19 mouse cellular contexts compared by ENCODE assay signal in the genomic region with DNA sequence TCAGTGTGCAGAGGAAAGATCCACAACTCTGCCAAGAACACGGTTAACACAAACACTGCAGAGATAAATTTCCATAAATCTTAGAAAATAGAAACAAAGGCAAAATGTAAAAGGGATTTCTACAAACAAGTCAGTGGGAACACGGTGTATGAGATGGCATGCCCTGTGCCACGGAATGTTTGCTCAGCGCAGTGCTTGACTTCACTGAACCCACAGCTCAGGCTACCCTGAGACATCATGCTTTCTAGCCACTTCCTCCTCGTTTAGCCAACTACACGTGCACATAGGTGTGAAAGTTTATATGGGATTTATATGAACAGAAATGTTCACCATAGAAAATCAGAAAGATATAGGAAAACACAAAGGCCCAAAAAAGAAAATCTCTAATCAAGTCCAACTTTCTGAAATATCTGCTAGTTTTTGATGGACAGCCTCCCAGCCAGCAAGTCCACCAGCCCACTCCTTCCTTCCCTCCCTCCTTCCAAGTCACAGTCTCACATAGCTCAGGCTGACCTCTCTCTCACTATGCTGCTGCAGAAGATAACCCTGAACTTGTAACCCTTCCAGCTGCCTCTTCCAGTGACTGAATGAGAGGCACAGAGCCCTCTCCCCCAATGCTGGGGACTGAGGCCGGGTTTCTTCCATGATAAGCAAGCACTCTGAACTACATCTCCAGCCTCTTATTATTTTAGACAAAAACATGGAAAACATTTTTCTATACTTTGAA.
DNase-seq lines count a peak whose midpoint lies in the region; ATAC-seq and TF ChIP-seq lines count a peak whose summit lies in the region.
"Had no signal": no experiment of that assay in that cellular context is flagged by ENCODE, and none has a peak within 500 bp of the region (broad histone marks: within the 10 kb centered on the region; RNA-seq: fewer than 3 reads in every experiment).

No protein-coding gene starts in this region.

- no peak for TF ChIP-seq POLR2A in thymus, adult 2 months (IDR thresholded peaks at IDR 0.05; ENCODE audit: control insufficient read depth, extremely low read depth, insufficient read depth, low read length, poor library complexity)

- H3K27ac ChIP-seq in heart, embryonic 15.5 days = peak overlapping the region; percentile 17
- H3K27ac ChIP-seq in lung, embryonic 14.5 days (ENCODE audit: low read depth) = no peak overlapping the region
- peak overlapping the region; percentile 50 for H3K27ac ChIP-seq in thymus, adult 2 months (ENCODE audit: control insufficient read depth, insufficient read depth, low read length)
- H3K27ac ChIP-seq: forebrain, embryonic 13.5 days; limb, embryonic 10.5 days; liver, embryonic 12.5 days had no signal

- no peak for TF ChIP-seq CTCF in lung, embryonic 14.5 days (IDR thresholded peaks at IDR 0.05; ENCODE audit: low read depth)
- no peak for TF ChIP-seq CTCF in thymus, adult 2 months (IDR thresholded peaks at IDR 0.05; ENCODE audit: borderline replicate concordance, control insufficient read depth, extremely low read depth, insufficient read depth, low read length, poor library complexity)

- H3K36me3 ChIP-seq in heart, embryonic 15.5 days = no peaks in the 10 kb centered on the region
- no peaks in the 10 kb centered on the region for H3K36me3 ChIP-seq in lung, embryonic 14.5 days (ENCODE audit: insufficient read depth)
- no peaks in the 10 kb centered on the region for H3K36me3 ChIP-seq in thymus, adult 2 months (ENCODE audit: control insufficient read depth, insufficient read depth, low read length)
- H3K36me3 ChIP-seq: hindbrain, embryonic 13.5 days; intestine, embryonic 15.5 days; limb, embryonic 10.5 days; liver, embryonic 12.5 days had no signal

- WGBS in heart, embryonic 15.5 days = 49% methylated on average over 7 of the region's 7 CpGs
- 11% methylated on average over 7 of the region's 7 CpGs for WGBS in lung, embryonic 14.5 days
- 47% methylated on average over 7 of the region's 7 CpGs for WGBS in thymus, adult 2 months

- no peaks in the 10 kb centered on the region for H3K27me3 ChIP-seq in heart, embryonic 15.5 days
- no peaks in the 10 kb centered on the region for H3K27me3 ChIP-seq in lung, embryonic 14.5 days (ENCODE audit: insufficient read depth, low read length)
- no peaks in the 10 kb centered on the region for H3K27me3 ChIP-seq in thymus, adult 2 months (ENCODE audit: control insufficient read depth, insufficient read depth, low read length)
- H3K27me3 ChIP-seq: forebrain, embryonic 13.5 days; hindbrain, embryonic 13.5 days; intestine, embryonic 15.5 days; liver, embryonic 12.5 days had no signal

- no peak overlapping the region for H3K9ac ChIP-seq in heart, embryonic 15.5 days
- no peak overlapping the region for H3K9ac ChIP-seq in lung, embryonic 14.5 days
- H3K9ac ChIP-seq: forebrain, embryonic 13.5 days; hindbrain, embryonic 13.5 days; intestine, embryonic 15.5 days; liver, embryonic 12.5 days had no signal

- H3K4me1 ChIP-seq in heart, embryonic 15.5 days (replicated peaks) = peaks cover 15% of the 10 kb centered on the region
- H3K4me1 ChIP-seq in lung, embryonic 14.5 days (ENCODE audit: insufficient read depth) = peaks cover 12% of the 10 kb centered on the region
- peaks cover 22% of the 10 kb centered on the region for H3K4me1 ChIP-seq in thymus, adult 2 months (replicated peaks; ENCODE audit: control insufficient read depth, insufficient read depth, low read length)

- peak; percentile 58; the same call in 1 of the 2 replicates for ATAC-seq in heart, embryonic 15.5 days (replicated peaks; ENCODE audit: insufficient number of reproducible peaks, insufficient read depth, low FRiP score, low read depth)
- ATAC-seq in lung, embryonic 14.5 days (ENCODE audit: insufficient read depth) = peak; percentile 41; the same call in 1 of the 2 replicates
- ATAC-seq: forebrain, embryonic 13.5 days; intestine, embryonic 15.5 days; liver, embryonic 12.5 days had no signal

- H3K4me2 ChIP-seq in heart, embryonic 15.5 days = no peak overlapping the region
- H3K4me2 ChIP-seq in lung, embryonic 14.5 days = no peak overlapping the region
- H3K4me2 ChIP-seq: forebrain, embryonic 13.5 days; hindbrain, embryonic 13.5 days; intestine, embryonic 15.5 days; liver, embryonic 12.5 days had no signal

- H3K4me3 ChIP-seq in heart, embryonic 15.5 days = no peak overlapping the region
- no peak overlapping the region for H3K4me3 ChIP-seq in lung, embryonic 14.5 days (ENCODE audit: low read depth, low read length)
- H3K4me3 ChIP-seq in thymus, adult 2 months (ENCODE audit: control insufficient read depth, insufficient read depth, low read length) = no peak overlapping the region
- H3K4me3 ChIP-seq: forebrain, embryonic 13.5 days; hindbrain, embryonic 13.5 days; intestine, embryonic 15.5 days; limb, embryonic 10.5 days; liver, embryonic 12.5 days had no signal

- H3K9me3 ChIP-seq in heart, embryonic 15.5 days (replicated peaks) = no peaks in the 10 kb centered on the region
- H3K9me3 ChIP-seq in lung, embryonic 14.5 days (ENCODE audit: low read depth, low read length) = no peaks in the 10 kb centered on the region
- H3K9me3 ChIP-seq: forebrain, embryonic 13.5 days; hindbrain, embryonic 13.5 days; intestine, embryonic 15.5 days; limb, embryonic 10.5 days; liver, embryonic 12.5 days had no signal

- no peak for DNase-seq in heart, adult 11 months
- DNase-seq in lung, embryonic 14.5 days = peak; percentile 37
- DNase-seq in lung, postnatal 14 days = no peak
- DNase-seq in thymus, adult 2 months = no peak
- no peak for DNase-seq in thymus, postnatal 0 days (ENCODE audit: low spot score)
- no peak for DNase-seq in urinary bladder, postnatal 25 days (ENCODE audit: low spot score)
- DNase-seq: adrenal gland, postnatal 10 days; B cell, adult 2 months; cerebellum, adult 11 months; cerebellum, postnatal 25 days; gastrocnemius, postnatal 36 days; midbrain, embryonic 14.5 days; right cerebral cortex, adult 18-20 months had no signal
